Mouse (Mus musculus): ENCODE measurements around the gene Ablim1. TPM values are rescaled to one million over a fixed set of nuclear protein-coding genes. Genes with fewer than 3 reads are reported as not detected.

Ablim1 gene
- polyA plus RNA-seq, 1 experiment from 2014 or later: 62.0 TPM

- ATAC-seq (ENCODE audit: low FRiP score, low TSS enrichment) (peak; percentile 73), DNase-seq (ENCODE audit: low spot score) (peak; percentile 89)
- WGBS: 18% methylated on average over 22 of the region's 22 CpGs
- Histone ChIP-seq H3K4me1 (replicated peaks; ENCODE audit: control insufficient read depth, insufficient read depth) (peaks cover 8% of the 10 kb centered on the region), H3K4me3 (ENCODE audit: low read depth, low read length) (peak overlapping the region; percentile 50), H3K9me3 (ENCODE audit: control insufficient read depth, low read length) (no peaks in the 10 kb centered on the region), H3K27ac (replicated peaks) (peak overlapping the region; percentile 86), H3K4me2 (replicated peaks; ENCODE audit: low read depth) (peak overlapping the region; percentile 66), H3K36me3 (ENCODE audit: control insufficient read depth, insufficient read depth, low read length) (peaks cover 4% of the 10 kb centered on the region; the same call in 1 of the 2 replicates), H3K9ac (ENCODE audit: low read length) (peak overlapping the region; percentile 70), H3K27me3 (ENCODE audit: control insufficient read depth, insufficient read depth, low read length) (no peaks in the 10 kb centered on the region)
- TF ChIP-seq CTCF (IDR thresholded peaks at IDR 0.05; ENCODE audit: low read depth): no peak
- TF ChIP-seq EP300 (optimal IDR thresholded peaks at IDR 0.05): no peak
These were observed 195.7 kb downstream of the Ablim1 start for GRCm38 (mm10) chr19:57118785-57119565.

- ATAC-seq (ENCODE audit: low FRiP score, low TSS enrichment) (no peak), DNase-seq (ENCODE audit: low spot score) (no peak)
- Histone ChIP-seq H3K4me3 (ENCODE audit: low read depth, low read length) (peak overlapping the region; percentile 50), H3K9ac (ENCODE audit: low read length) (peak overlapping the region; percentile 50), H3K27me3 (ENCODE audit: control insufficient read depth, insufficient read depth, low read length) (no peaks in the 10 kb centered on the region), H3K36me3 (ENCODE audit: control insufficient read depth, insufficient read depth, low read length) (peaks cover 4% of the 10 kb centered on the region; the same call in 1 of the 2 replicates), H3K4me2 (replicated peaks; ENCODE audit: low read depth) (peak overlapping the region; percentile 66), H3K9me3 (ENCODE audit: control insufficient read depth, low read length) (no peaks in the 10 kb centered on the region), H3K27ac (replicated peaks) (peak overlapping the region; percentile 13), H3K4me1 (replicated peaks; ENCODE audit: control insufficient read depth, insufficient read depth) (peaks cover 8% of the 10 kb centered on the region)
- WGBS: 29% methylated on average over 6 of the region's 6 CpGs
- TF ChIP-seq EP300 (optimal IDR thresholded peaks at IDR 0.05) (no peak), CTCF (IDR thresholded peaks at IDR 0.05; ENCODE audit: low read depth) (no peak)
These were observed 197.0 kb downstream of the Ablim1 start for GRCm38 (mm10) chr19:57117751-57118150.

GRCm38 (mm10) chr19:57116871-57117501, 197.7 kb downstream of the Ablim1 start:
- H3K9ac ChIP-seq (ENCODE audit: low read length): peak overlapping the region; percentile 50
- H3K4me3 ChIP-seq (ENCODE audit: low read depth, low read length): peak overlapping the region; percentile 50
- TF ChIP-seq EP300 (optimal IDR thresholded peaks at IDR 0.05) (no peak), CTCF (IDR thresholded peaks at IDR 0.05; ENCODE audit: low read depth) (no peak)
- peaks cover 8% of the 10 kb centered on the region for H3K4me1 ChIP-seq (replicated peaks; ENCODE audit: control insufficient read depth, insufficient read depth)
- H3K27ac ChIP-seq (replicated peaks): peak overlapping the region; percentile 13
- ATAC-seq (ENCODE audit: low FRiP score, low TSS enrichment) (peak; percentile 35), DNase-seq (ENCODE audit: low spot score) (peak; percentile 68)
- H3K27me3 ChIP-seq (ENCODE audit: control insufficient read depth, insufficient read depth, low read length): no peaks in the 10 kb centered on the region
- peaks cover 4% of the 10 kb centered on the region; the same call in 1 of the 2 replicates for H3K36me3 ChIP-seq (ENCODE audit: control insufficient read depth, insufficient read depth, low read length)
- no peaks in the 10 kb centered on the region for H3K9me3 ChIP-seq (ENCODE audit: control insufficient read depth, low read length)
- 19% methylated on average over 7 of the region's 7 CpGs for WGBS
- peak overlapping the region; percentile 66 for H3K4me2 ChIP-seq (replicated peaks; ENCODE audit: low read depth)

- no peak for ATAC-seq (ENCODE audit: low FRiP score, low TSS enrichment)
- H3K9ac ChIP-seq (ENCODE audit: low read length): no peak overlapping the region; the same call in 1 of the 2 replicates
- H3K4me2 ChIP-seq (replicated peaks; ENCODE audit: low read depth): no peak overlapping the region
- H3K4me3 ChIP-seq (ENCODE audit: low read depth, low read length): no peak overlapping the region
- peak overlapping the region; percentile 13 for H3K27ac ChIP-seq (replicated peaks)
- H3K36me3 ChIP-seq (ENCODE audit: control insufficient read depth, insufficient read depth, low read length): peaks cover 4% of the 10 kb centered on the region; the same call in 1 of the 2 replicates
- H3K27me3 ChIP-seq (ENCODE audit: control insufficient read depth, insufficient read depth, low read length): no peaks in the 10 kb centered on the region
- 45% methylated on average over 5 of the region's 5 CpGs for WGBS
- H3K4me1 ChIP-seq (replicated peaks; ENCODE audit: control insufficient read depth, insufficient read depth): peaks cover 8% of the 10 kb centered on the region
- DNase-seq (ENCODE audit: low spot score): no peak
- no peaks in the 10 kb centered on the region for H3K9me3 ChIP-seq (ENCODE audit: control insufficient read depth, low read length)
- TF ChIP-seq CTCF (IDR thresholded peaks at IDR 0.05; ENCODE audit: low read depth): peak; percentile 47
- TF ChIP-seq EP300 (optimal IDR thresholded peaks at IDR 0.05): no peak
These were observed 199.0 kb downstream of the Ablim1 start for GRCm38 (mm10) chr19:57115670-57116069.

- Histone ChIP-seq H3K27ac (replicated peaks) (peak overlapping the region; percentile 45; the same call in 1 of the 2 replicates), H3K4me2 (replicated peaks; ENCODE audit: low read depth) (no peak overlapping the region), H3K9me3 (ENCODE audit: control insufficient read depth, low read length) (no peaks in the 10 kb centered on the region), H3K27me3 (ENCODE audit: control insufficient read depth, insufficient read depth, low read length) (no peaks in the 10 kb centered on the region), H3K4me3 (ENCODE audit: low read depth, low read length) (no peak overlapping the region), H3K4me1 (replicated peaks; ENCODE audit: control insufficient read depth, insufficient read depth) (peaks cover 8% of the 10 kb centered on the region), H3K36me3 (ENCODE audit: control insufficient read depth, insufficient read depth, low read length) (peaks cover 4% of the 10 kb centered on the region; the same call in 1 of the 2 replicates), H3K9ac (ENCODE audit: low read length) (no peak overlapping the region)
- no peak for DNase-seq (ENCODE audit: low spot score)
- TF ChIP-seq EP300 (optimal IDR thresholded peaks at IDR 0.05) (no peak), CTCF (IDR thresholded peaks at IDR 0.05; ENCODE audit: low read depth) (no peak)
- no peak for ATAC-seq (ENCODE audit: low FRiP score, low TSS enrichment)
- WGBS: 39% methylated on average over 5 of the region's 5 CpGs
These were observed 199.8 kb downstream of the Ablim1 start for GRCm38 (mm10) chr19:57114951-57115350.

Measured in stomach, postnatal 0 days (tissue).